11 mouse cellular contexts compared by ENCODE assay signal in genomic region chr11:77466544-77466943, GRCm38 (mm10). TPM values are rescaled to one million over a fixed set of nuclear protein-coding genes. Genes with fewer than 3 reads are reported as not detected.
DNase-seq lines count a peak whose midpoint lies in the region; ATAC-seq and TF ChIP-seq lines count a peak whose summit lies in the region.
"Had no signal": no experiment of that assay in that cellular context is flagged by ENCODE, and none has a peak within 500 bp of the region (broad histone marks: within the 10 kb centered on the region; RNA-seq: fewer than 3 reads in every experiment).

No protein-coding gene starts in this region.

- H3K9ac ChIP-seq in heart, embryonic 13.5 days = peak overlapping the region; percentile 41; the same call in 1 of the 2 replicates
- no peak overlapping the region for H3K9ac ChIP-seq in lung, embryonic 15.5 days
- no peak overlapping the region for H3K9ac ChIP-seq in lung, postnatal 0 days (replicated peaks; ENCODE audit: low read depth)
- no peak overlapping the region for H3K9ac ChIP-seq in embryonic facial prominence, embryonic 15.5 days
- no peak overlapping the region for H3K9ac ChIP-seq in stomach, embryonic 16.5 days (ENCODE audit: low read length)

- no peak for DNase-seq in heart, postnatal 14 days
- no peak for DNase-seq in lung, postnatal 0 days (ENCODE audit: low spot score)
- DNase-seq in ovary, postnatal 36 days (ENCODE audit: low spot score) = no peak
- DNase-seq in right cerebral cortex, adult 2 months (ENCODE audit: low spot score in 2 of 2) = no peak

- peak overlapping the region; percentile 40 for H3K4me2 ChIP-seq in heart, embryonic 13.5 days
- peak overlapping the region; percentile 42; the same call in 1 of the 2 replicates for H3K4me2 ChIP-seq in lung, embryonic 15.5 days
- no peak overlapping the region for H3K4me2 ChIP-seq in lung, postnatal 0 days (replicated peaks; ENCODE audit: low read depth, low read length)
- peak overlapping the region; percentile 30; the same call in 1 of the 2 replicates for H3K4me2 ChIP-seq in embryonic facial prominence, embryonic 15.5 days (replicated peaks)
- H3K4me2 ChIP-seq in stomach, embryonic 16.5 days (ENCODE audit: low read depth, low read length) = peak overlapping the region; percentile 29; the same call in 1 of the 2 replicates

- TF ChIP-seq CTCF in lung, postnatal 0 days (IDR thresholded peaks at IDR 0.05) = no peak

- H3K27me3 ChIP-seq in heart, embryonic 13.5 days (replicated peaks) = peaks cover 50% of the 10 kb centered on the region
- H3K27me3 ChIP-seq in lung, embryonic 15.5 days = peaks cover 76% of the 10 kb centered on the region
- H3K27me3 ChIP-seq in lung, postnatal 0 days (replicated peaks; ENCODE audit: insufficient read depth, low read length) = peaks cover 22% of the 10 kb centered on the region; the same call in 1 of the 2 replicates
- H3K27me3 ChIP-seq in embryonic facial prominence, embryonic 15.5 days = peaks cover 61% of the 10 kb centered on the region
- peaks cover 53% of the 10 kb centered on the region for H3K27me3 ChIP-seq in stomach, embryonic 16.5 days (ENCODE audit: control insufficient read depth, insufficient read depth, low read length)

- no peak overlapping the region for H3K27ac ChIP-seq in heart, embryonic 13.5 days (replicated peaks)
- H3K27ac ChIP-seq in lung, embryonic 15.5 days = no peak overlapping the region
- no peak overlapping the region for H3K27ac ChIP-seq in lung, postnatal 0 days (ENCODE audit: low read length)
- no peak overlapping the region for H3K27ac ChIP-seq in embryonic facial prominence, embryonic 15.5 days (replicated peaks)
- no peak overlapping the region for H3K27ac ChIP-seq in stomach, embryonic 16.5 days (ENCODE audit: low read length)
- H3K27ac ChIP-seq: left cerebral cortex, adult 2 months had no signal

- no peak for TF ChIP-seq EP300 in lung, postnatal 0 days (IDR thresholded peaks at IDR 0.05)

- H3K9me3 ChIP-seq in heart, embryonic 13.5 days = no peaks in the 10 kb centered on the region
- H3K9me3 ChIP-seq in lung, embryonic 15.5 days = no peaks in the 10 kb centered on the region
- no peaks in the 10 kb centered on the region for H3K9me3 ChIP-seq in lung, postnatal 0 days (ENCODE audit: low read length)
- H3K9me3 ChIP-seq in embryonic facial prominence, embryonic 15.5 days (replicated peaks) = no peaks in the 10 kb centered on the region
- H3K9me3 ChIP-seq in stomach, embryonic 16.5 days (replicated peaks; ENCODE audit: control insufficient read depth, low read length) = no peaks in the 10 kb centered on the region

- H3K36me3 ChIP-seq in heart, embryonic 13.5 days = peaks cover 27% of the 10 kb centered on the region
- H3K36me3 ChIP-seq in lung, embryonic 15.5 days = peaks cover 4% of the 10 kb centered on the region
- no peaks in the 10 kb centered on the region for H3K36me3 ChIP-seq in lung, postnatal 0 days (ENCODE audit: insufficient read depth, low read length)
- peaks cover 7% of the 10 kb centered on the region for H3K36me3 ChIP-seq in embryonic facial prominence, embryonic 15.5 days
- H3K36me3 ChIP-seq in stomach, embryonic 16.5 days (ENCODE audit: control insufficient read depth, insufficient read depth, low read length) = no peaks in the 10 kb centered on the region

- WGBS in heart, embryonic 13.5 days = 38% methylated on average over 9 of the region's 9 CpGs
- 32% methylated on average over 9 of the region's 9 CpGs for WGBS in lung, embryonic 15.5 days
- 34% methylated on average over 9 of the region's 9 CpGs for WGBS in lung, postnatal 0 days
- WGBS in embryonic facial prominence, embryonic 15.5 days = 40% methylated on average over 9 of the region's 9 CpGs
- 32% methylated on average over 9 of the region's 9 CpGs for WGBS in stomach, embryonic 16.5 days

- H3K4me1 ChIP-seq in heart, embryonic 13.5 days = peaks cover 60% of the 10 kb centered on the region
- peaks cover 32% of the 10 kb centered on the region; the same call in 1 of the 2 replicates for H3K4me1 ChIP-seq in lung, embryonic 15.5 days
- H3K4me1 ChIP-seq in lung, postnatal 0 days (ENCODE audit: insufficient read depth, low read depth, low read length) = peaks cover 6% of the 10 kb centered on the region; the same call in 1 of the 2 replicates
- H3K4me1 ChIP-seq in embryonic facial prominence, embryonic 15.5 days = peaks cover 31% of the 10 kb centered on the region
- H3K4me1 ChIP-seq in stomach, embryonic 16.5 days (ENCODE audit: control insufficient read depth, insufficient read depth, low read length) = peaks cover 15% of the 10 kb centered on the region

- peak overlapping the region; percentile 8; the same call in 1 of the 2 replicates for H3K4me3 ChIP-seq in heart, embryonic 13.5 days
- no peak overlapping the region for H3K4me3 ChIP-seq in lung, embryonic 15.5 days
- H3K4me3 ChIP-seq in lung, postnatal 0 days (ENCODE audit: low read depth, low read length) = no peak overlapping the region
- peak overlapping the region; percentile 3; the same call in 1 of the 2 replicates for H3K4me3 ChIP-seq in embryonic facial prominence, embryonic 15.5 days (replicated peaks)
- H3K4me3 ChIP-seq in stomach, embryonic 16.5 days (replicated peaks; ENCODE audit: low read length) = no peak overlapping the region
- H3K4me3 ChIP-seq: left cerebral cortex, adult 2 months had no signal

- intact Hi-C loops in heart, postnatal 14 days (cut with DNase I) = loop anchor here (5.0 kb wide), 2 partner anchors 149 to 364 kb away; no protein-coding TSS in a partner anchor

- ATAC-seq in heart, embryonic 13.5 days (ENCODE audit: extremely low read depth, insufficient number of reproducible peaks, low FRiP score, low TSS enrichment) = no peak
- ATAC-seq in lung, embryonic 15.5 days (ENCODE audit: borderline replicate concordance, extremely low read depth, low FRiP score, low TSS enrichment) = no peak
- no peak for ATAC-seq in lung, postnatal 0 days
- ATAC-seq in embryonic facial prominence, embryonic 15.5 days (ENCODE audit: insufficient number of reproducible peaks, low FRiP score, low TSS enrichment, low read depth) = no peak
- ATAC-seq in stomach, embryonic 16.5 days (ENCODE audit: insufficient read depth, low FRiP score) = no peak

RNA-seq across cellular contexts. Expression of gene Coro6, which starts 4.3 kb away (rescaled TPM):
- 28.8 and 30.1 TPM in 2 replicates for polyA plus RNA-seq in heart, embryonic 13.5 days (2015; fragmentation: Nextera tagmentation; extraction: Ambion mirVana)
- 100 to 1,000 TPM; 188 to 189 TPM for total RNA-seq in heart, postnatal 14 days (2021)
- polyA plus RNA-seq in lung, embryonic 15.5 days (2015; fragmentation: Nextera tagmentation; extraction: Ambion mirVana) = 0.78 and 0.97 TPM in 2 replicates
- polyA plus RNA-seq in lung, postnatal 0 days (2015; fragmentation: Nextera tagmentation; extraction: Ambion mirVana) = 0.26 and 0.45 TPM in 2 replicates
- polyA plus RNA-seq in embryonic facial prominence, embryonic 15.5 days (2015; fragmentation: Nextera tagmentation; extraction: Ambion mirVana) = 1.6 and 2.4 TPM in 2 replicates
- 0.12 and 2.0 TPM in 2 replicates for polyA plus RNA-seq in stomach, embryonic 16.5 days (2015; fragmentation: Nextera tagmentation; extraction: Ambion mirVana)
- total RNA-seq: megakaryocyte progenitor cell, adult 5-6 weeks had no signal
- polyA plus RNA-seq: forebrain, embryonic 16.5 days had no signal

RNA-seq across cellular contexts. Expression of gene Ankrd13b, which starts 22.9 kb away (rescaled TPM):
- 2.6 and 3.3 TPM in 2 replicates for polyA plus RNA-seq in heart, embryonic 13.5 days (2015; fragmentation: Nextera tagmentation; extraction: Ambion mirVana)
- total RNA-seq in heart, postnatal 14 days (2021) = 10 to 100 TPM; 10.6 to 10.9 TPM
- polyA plus RNA-seq in lung, embryonic 15.5 days (2015; fragmentation: Nextera tagmentation; extraction: Ambion mirVana) = 6.5 and 7.1 TPM in 2 replicates
- polyA plus RNA-seq in lung, postnatal 0 days (2015; fragmentation: Nextera tagmentation; extraction: Ambion mirVana) = 1.9 and 2.2 TPM in 2 replicates
- 8.9 and 10.4 TPM in 2 replicates for polyA plus RNA-seq in embryonic facial prominence, embryonic 15.5 days (2015; fragmentation: Nextera tagmentation; extraction: Ambion mirVana)
- 2.4 and 2.8 TPM in 2 replicates for polyA plus RNA-seq in stomach, embryonic 16.5 days (2015; fragmentation: Nextera tagmentation; extraction: Ambion mirVana)

RNA-seq across cellular contexts. Expression of gene Git1, which starts 26.8 kb away (rescaled TPM):
- polyA plus RNA-seq in heart, embryonic 13.5 days (2015; fragmentation: Nextera tagmentation; extraction: Ambion mirVana) = 7.8 and 7.9 TPM in 2 replicates
- total RNA-seq in heart, postnatal 14 days (2021) = 10 to 100 TPM; 49.1 to 50.0 TPM
- 9.5 and 9.8 TPM in 2 replicates for polyA plus RNA-seq in lung, embryonic 15.5 days (2015; fragmentation: Nextera tagmentation; extraction: Ambion mirVana)
- polyA plus RNA-seq in lung, postnatal 0 days (2015; fragmentation: Nextera tagmentation; extraction: Ambion mirVana) = 12.3 and 12.6 TPM in 2 replicates
- polyA plus RNA-seq in embryonic facial prominence, embryonic 15.5 days (2015; fragmentation: Nextera tagmentation; extraction: Ambion mirVana) = 11.7 and 12.5 TPM in 2 replicates
- 7.9 and 9.1 TPM in 2 replicates for polyA plus RNA-seq in stomach, embryonic 16.5 days (2015; fragmentation: Nextera tagmentation; extraction: Ambion mirVana)

RNA-seq across cellular contexts. Expression of gene Abhd15, which starts 48.4 kb away (rescaled TPM):
- 1.1 and 1.6 TPM in 2 replicates for polyA plus RNA-seq in heart, embryonic 13.5 days (2015; fragmentation: Nextera tagmentation; extraction: Ambion mirVana)
- 1 to 10 TPM; 2.0 to 2.7 TPM for total RNA-seq in heart, postnatal 14 days (2021)
- polyA plus RNA-seq in lung, embryonic 15.5 days (2015; fragmentation: Nextera tagmentation; extraction: Ambion mirVana) = 3.8 and 4.0 TPM in 2 replicates
- polyA plus RNA-seq in lung, postnatal 0 days (2015; fragmentation: Nextera tagmentation; extraction: Ambion mirVana) = 4.1 and 4.3 TPM in 2 replicates
- 3.5 and 3.9 TPM in 2 replicates for polyA plus RNA-seq in embryonic facial prominence, embryonic 15.5 days (2015; fragmentation: Nextera tagmentation; extraction: Ambion mirVana)
- 3.2 and 4.2 TPM in 2 replicates for polyA plus RNA-seq in stomach, embryonic 16.5 days (2015; fragmentation: Nextera tagmentation; extraction: Ambion mirVana)

RNA-seq across cellular contexts. Expression of gene Trp53i13, which starts 49.2 kb away (rescaled TPM):
- polyA plus RNA-seq in heart, embryonic 13.5 days (2015; fragmentation: Nextera tagmentation; extraction: Ambion mirVana) = 23.5 and 27.7 TPM in 2 replicates
- total RNA-seq in heart, postnatal 14 days (2021) = 10 to 100 TPM in 1 of 2 experiments, 1 to 10 TPM in 1; 9.1 to 10.3 TPM
- polyA plus RNA-seq in lung, embryonic 15.5 days (2015; fragmentation: Nextera tagmentation; extraction: Ambion mirVana) = 42.7 and 43.1 TPM in 2 replicates
- 27.4 and 32.9 TPM in 2 replicates for polyA plus RNA-seq in lung, postnatal 0 days (2015; fragmentation: Nextera tagmentation; extraction: Ambion mirVana)
- 61.8 and 63.9 TPM in 2 replicates for polyA plus RNA-seq in embryonic facial prominence, embryonic 15.5 days (2015; fragmentation: Nextera tagmentation; extraction: Ambion mirVana)
- polyA plus RNA-seq in stomach, embryonic 16.5 days (2015; fragmentation: Nextera tagmentation; extraction: Ambion mirVana) = 25.1 and 25.5 TPM in 2 replicates

Comparison
In these comparisons a context has a peak if more than half of its experiments do, and no peak if none do; other contexts are left out.
1. H3K4me3 ChIP-seq: peak in heart, embryonic 13.5 days (single experiment) and embryonic facial prominence, embryonic 15.5 days (single experiment); none in lung, embryonic 15.5 days (single experiment), lung, postnatal 0 days (single experiment) and stomach, embryonic 16.5 days (single experiment).